Mouse (Mus musculus): ENCODE measurements at regions not wholly inside any gene's neighbourhood (a gene's known extent, or its start where the extent isn't known, plus 50 kb on each side); places are given as distances from the start of the nearest gene placed in this dataset.
A peak's percentile ranks its signal among the peaks of the same experiment; 100 is the strongest.

- Histone ChIP-seq H3K4me3 (ENCODE audit: low read depth, low read length) (no peak overlapping the region), H3K9me3 (ENCODE audit: control insufficient read depth, low read length) (no peaks in the 10 kb centered on the region), H3K27ac (ENCODE audit: low read depth, low read length) (no peak overlapping the region), H3K9ac (ENCODE audit: low read length) (no peak overlapping the region), H3K27me3 (ENCODE audit: control insufficient read depth, insufficient read depth, low read length) (no peaks in the 10 kb centered on the region), H3K4me1 (ENCODE audit: control insufficient read depth, insufficient read depth, low read length) (no peaks in the 10 kb centered on the region), H3K36me3 (ENCODE audit: control insufficient read depth, insufficient read depth, low read length) (no peaks in the 10 kb centered on the region), H3K4me2 (no peak overlapping the region)
- ATAC-seq (ENCODE audit: low FRiP score) (no peak), DNase-seq (ENCODE audit: low spot score, missing footprints) (no peak)
- 87% methylated on average over 1 of the region's 1 CpGs for WGBS
These were observed 841.6 kb upstream of the Adam24 start for GRCm38 (mm10) chr8:39833251-39833650.

GRCm38 (mm10) chr8:39846854-39847253, 828.0 kb upstream of the Adam24 start:
- WGBS, result 86% methylated on average over 2 of the region's 2 CpGs
- no peak for ATAC-seq (ENCODE audit: low FRiP score)
- Histone ChIP-seq H3K36me3 (ENCODE audit: control insufficient read depth, insufficient read depth, low read length) (no peaks in the 10 kb centered on the region), H3K27ac (ENCODE audit: low read depth, low read length) (no peak overlapping the region), H3K4me2 (no peak overlapping the region), H3K27me3 (ENCODE audit: control insufficient read depth, insufficient read depth, low read length) (no peaks in the 10 kb centered on the region), H3K9me3 (ENCODE audit: control insufficient read depth, low read length) (no peaks in the 10 kb centered on the region), H3K4me1 (ENCODE audit: control insufficient read depth, insufficient read depth, low read length) (no peaks in the 10 kb centered on the region), H3K9ac (ENCODE audit: low read length) (no peak overlapping the region), H3K4me3 (ENCODE audit: low read depth, low read length) (no peak overlapping the region)
- DNase-seq (ENCODE audit: low spot score, missing footprints), result no peak

- Histone ChIP-seq H3K9me3 (ENCODE audit: control insufficient read depth, low read length) (no peaks in the 10 kb centered on the region), H3K36me3 (ENCODE audit: control insufficient read depth, insufficient read depth, low read length) (no peaks in the 10 kb centered on the region), H3K4me3 (ENCODE audit: low read depth, low read length) (no peak overlapping the region), H3K27ac (ENCODE audit: low read depth, low read length) (no peak overlapping the region), H3K4me1 (ENCODE audit: control insufficient read depth, insufficient read depth, low read length) (no peaks in the 10 kb centered on the region), H3K4me2 (no peak overlapping the region), H3K27me3 (ENCODE audit: control insufficient read depth, insufficient read depth, low read length) (no peaks in the 10 kb centered on the region), H3K9ac (ENCODE audit: low read length) (no peak overlapping the region)
- ATAC-seq (ENCODE audit: low FRiP score) (no peak), DNase-seq (ENCODE audit: low spot score, missing footprints) (no peak)
- 89% methylated on average over 2 of the region's 2 CpGs for WGBS
These were observed 812.3 kb upstream of the Adam24 start for GRCm38 (mm10) chr8:39862544-39862943.

GRCm38 (mm10) chr8:39902251-39902650, 772.6 kb upstream of the Adam24 start:
- H3K4me3 ChIP-seq (ENCODE audit: low read depth, low read length), result no peak overlapping the region
- 78% methylated on average over 1 of the region's 1 CpGs for WGBS

GRCm38 (mm10) chr8:39912926-39913325, 762.0 kb upstream of the Adam24 start:
- 71% methylated on average over 2 of the region's 2 CpGs for WGBS
- H3K36me3 ChIP-seq (ENCODE audit: control insufficient read depth, insufficient read depth, low read length), result no peaks in the 10 kb centered on the region
- H3K9me3 ChIP-seq (ENCODE audit: control insufficient read depth, low read length), result no peaks in the 10 kb centered on the region
- H3K27ac ChIP-seq (ENCODE audit: low read depth, low read length), result no peak overlapping the region
- no peaks in the 10 kb centered on the region for H3K4me1 ChIP-seq (ENCODE audit: control insufficient read depth, insufficient read depth, low read length)
- ATAC-seq (ENCODE audit: low FRiP score), result no peak
- no peak overlapping the region for H3K9ac ChIP-seq (ENCODE audit: low read length)
- DNase-seq (ENCODE audit: low spot score, missing footprints), result no peak
- no peak overlapping the region for H3K4me3 ChIP-seq (ENCODE audit: low read depth, low read length)
- H3K4me2 ChIP-seq, result no peak overlapping the region
- H3K27me3 ChIP-seq (ENCODE audit: control insufficient read depth, insufficient read depth, low read length), result no peaks in the 10 kb centered on the region

More at GRCm38 (mm10) chr8:39902251-39902650, 772.6 kb upstream of the Adam24 start:
- H3K9ac ChIP-seq (ENCODE audit: low read length), result no peak overlapping the region
- no peaks in the 10 kb centered on the region for H3K9me3 ChIP-seq (ENCODE audit: control insufficient read depth, low read length)
- H3K27me3 ChIP-seq (ENCODE audit: control insufficient read depth, insufficient read depth, low read length), result no peaks in the 10 kb centered on the region
- ATAC-seq (ENCODE audit: low FRiP score), result no peak
- H3K4me1 ChIP-seq (ENCODE audit: control insufficient read depth, insufficient read depth, low read length), result no peaks in the 10 kb centered on the region
- no peak for DNase-seq (ENCODE audit: low spot score, missing footprints)
- H3K4me2 ChIP-seq, result no peak overlapping the region
- no peak overlapping the region for H3K27ac ChIP-seq (ENCODE audit: low read depth, low read length)
- no peaks in the 10 kb centered on the region for H3K36me3 ChIP-seq (ENCODE audit: control insufficient read depth, insufficient read depth, low read length)

- no peak for DNase-seq (ENCODE audit: low spot score, missing footprints)
- Histone ChIP-seq H3K4me3 (ENCODE audit: low read depth, low read length) (no peak overlapping the region), H3K27me3 (ENCODE audit: control insufficient read depth, insufficient read depth, low read length) (no peaks in the 10 kb centered on the region), H3K27ac (ENCODE audit: low read depth, low read length) (no peak overlapping the region), H3K4me2 (no peak overlapping the region), H3K9me3 (ENCODE audit: control insufficient read depth, low read length) (no peaks in the 10 kb centered on the region), H3K4me1 (ENCODE audit: control insufficient read depth, insufficient read depth, low read length) (no peaks in the 10 kb centered on the region), H3K36me3 (ENCODE audit: control insufficient read depth, insufficient read depth, low read length) (no peaks in the 10 kb centered on the region), H3K9ac (ENCODE audit: low read length) (no peak overlapping the region)
- no peak for ATAC-seq (ENCODE audit: low FRiP score)
- 91% methylated on average over 2 of the region's 2 CpGs for WGBS
These were observed 753.5 kb upstream of the Adam24 start for GRCm38 (mm10) chr8:39921336-39921735.

- Histone ChIP-seq H3K4me1 (ENCODE audit: control insufficient read depth, insufficient read depth, low read length) (no peaks in the 10 kb centered on the region), H3K36me3 (ENCODE audit: control insufficient read depth, insufficient read depth, low read length) (no peaks in the 10 kb centered on the region), H3K27ac (ENCODE audit: low read depth, low read length) (no peak overlapping the region), H3K9me3 (ENCODE audit: control insufficient read depth, low read length) (no peaks in the 10 kb centered on the region), H3K4me3 (ENCODE audit: low read depth, low read length) (no peak overlapping the region), H3K27me3 (ENCODE audit: control insufficient read depth, insufficient read depth, low read length) (no peaks in the 10 kb centered on the region), H3K9ac (ENCODE audit: low read length) (no peak overlapping the region), H3K4me2 (no peak overlapping the region)
- whole genome bisulfite sequencing, result 54% methylated on average over 2 of the region's 2 CpGs
- DNase-seq (ENCODE audit: low spot score, missing footprints), result no peak
- ATAC-seq (ENCODE audit: low FRiP score), result no peak
These were observed 751.1 kb upstream of the Adam24 start for GRCm38 (mm10) chr8:39923741-39924140.

GRCm38 (mm10) chr8:39950178-39950896, 724.5 kb upstream of the Adam24 start:
- Histone ChIP-seq H3K4me3 (ENCODE audit: low read depth, low read length) (no peak overlapping the region), H3K27ac (ENCODE audit: low read depth, low read length) (no peak overlapping the region), H3K36me3 (ENCODE audit: control insufficient read depth, insufficient read depth, low read length) (no peaks in the 10 kb centered on the region), H3K27me3 (ENCODE audit: control insufficient read depth, insufficient read depth, low read length) (no peaks in the 10 kb centered on the region), H3K4me2 (no peak overlapping the region), H3K9ac (ENCODE audit: low read length) (no peak overlapping the region), H3K9me3 (ENCODE audit: control insufficient read depth, low read length) (no peaks in the 10 kb centered on the region), H3K4me1 (ENCODE audit: control insufficient read depth, insufficient read depth, low read length) (no peaks in the 10 kb centered on the region)
- 74% methylated on average over 6 of the region's 6 CpGs for WGBS
- DNase-seq (ENCODE audit: low spot score, missing footprints) (no peak), ATAC-seq (ENCODE audit: low FRiP score) (0 out of 2 replicates have a peak, but pooled peaks have one; percentile 46)

GRCm38 (mm10) chr8:39954497-39954896, 720.4 kb upstream of the Adam24 start:
- no peaks in the 10 kb centered on the region for H3K36me3 ChIP-seq (ENCODE audit: control insufficient read depth, insufficient read depth, low read length)
- H3K27ac ChIP-seq (ENCODE audit: low read depth, low read length), result no peak overlapping the region
- no peak overlapping the region for H3K9ac ChIP-seq (ENCODE audit: low read length)
- no peaks in the 10 kb centered on the region for H3K27me3 ChIP-seq (ENCODE audit: control insufficient read depth, insufficient read depth, low read length)
- H3K9me3 ChIP-seq (ENCODE audit: control insufficient read depth, low read length), result no peaks in the 10 kb centered on the region
- DNase-seq (ENCODE audit: low spot score, missing footprints) (no peak), ATAC-seq (ENCODE audit: low FRiP score) (no peak)
- no peak overlapping the region for H3K4me2 ChIP-seq
- 69% methylated on average over 5 of the region's 5 CpGs for WGBS
- H3K4me3 ChIP-seq (ENCODE audit: low read depth, low read length), result no peak overlapping the region
- H3K4me1 ChIP-seq (ENCODE audit: control insufficient read depth, insufficient read depth, low read length), result no peaks in the 10 kb centered on the region
